Mouse (Mus musculus): ENCODE results near the gene Skiv2l.

Gene Skiv2l

DNA sequence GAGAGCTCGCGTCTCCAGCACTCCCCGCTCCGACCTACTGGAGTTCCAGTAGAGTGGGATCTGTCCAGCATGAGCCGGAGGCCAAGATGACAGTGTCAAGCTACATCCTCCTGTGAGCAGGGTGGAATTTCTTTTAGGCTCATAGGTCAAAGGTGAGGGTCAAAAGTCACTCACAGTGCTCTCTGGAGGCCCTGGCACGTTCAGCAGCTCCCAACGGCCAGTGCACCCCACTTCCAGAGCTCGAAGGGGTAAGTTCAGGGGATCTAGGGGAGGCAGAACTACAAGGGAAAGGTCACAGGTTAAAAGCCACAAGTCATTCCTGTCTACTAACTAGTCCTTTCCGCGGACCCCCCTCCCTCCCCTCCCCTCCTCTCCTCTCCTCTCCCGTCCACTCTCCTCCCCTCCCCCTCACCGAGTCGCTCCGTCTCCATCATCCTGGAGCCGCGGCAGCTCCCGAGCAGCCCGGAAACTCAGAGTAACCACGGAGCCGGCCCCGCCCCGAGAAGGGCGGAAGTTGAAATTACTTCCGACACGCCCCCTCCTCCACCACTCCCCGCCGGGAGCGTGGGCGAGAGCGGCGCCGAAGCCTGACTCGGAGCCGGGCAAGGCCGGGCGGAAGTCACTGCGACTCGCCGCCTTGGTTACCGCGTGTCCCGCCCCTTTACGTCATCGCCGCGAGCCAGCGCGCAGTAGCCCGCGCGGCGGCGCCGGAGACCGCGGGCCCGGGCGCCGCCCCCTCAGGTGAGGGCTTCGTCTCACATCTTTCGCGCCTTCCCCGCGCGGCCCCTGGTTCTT, at the start of gene Skiv2l, which contains the start of gene Nelfe:
Gene Skiv2l (minus strand): TSS at position 489 of the 795 bp plus-strand sequence.
Gene Nelfe (plus strand): TSS at position 670 of the 795 bp plus-strand sequence.
- peak; percentile 87 for DNase-seq (ENCODE audit: low spot score)

- no peak for DNase-seq (ENCODE audit: low spot score)
These were observed 49.3 kb upstream of the Skiv2l start for GRCm38 (mm10) chr17:34899053-34899889.

GRCm38 (mm10) chr17:34898706-34899052, 48.7 kb upstream of the Skiv2l start:
- no peak for DNase-seq (ENCODE audit: low spot score)

- DNase-seq (ENCODE audit: low spot score) = peak; percentile 39
These were observed 48.2 kb upstream of the Skiv2l start, which contains the start of the genes C2 and Ehmt2 for GRCm38 (mm10) chr17:34898160-34898586. Gene C2 (minus strand): TSS chr17:34898265. Gene Ehmt2 (plus strand): TSS chr17:34898469.

- DNase-seq (ENCODE audit: low spot score) = peak; percentile 43
These were observed 47.6 kb upstream of the Skiv2l start for GRCm38 (mm10) chr17:34897373-34898159.

DNA sequence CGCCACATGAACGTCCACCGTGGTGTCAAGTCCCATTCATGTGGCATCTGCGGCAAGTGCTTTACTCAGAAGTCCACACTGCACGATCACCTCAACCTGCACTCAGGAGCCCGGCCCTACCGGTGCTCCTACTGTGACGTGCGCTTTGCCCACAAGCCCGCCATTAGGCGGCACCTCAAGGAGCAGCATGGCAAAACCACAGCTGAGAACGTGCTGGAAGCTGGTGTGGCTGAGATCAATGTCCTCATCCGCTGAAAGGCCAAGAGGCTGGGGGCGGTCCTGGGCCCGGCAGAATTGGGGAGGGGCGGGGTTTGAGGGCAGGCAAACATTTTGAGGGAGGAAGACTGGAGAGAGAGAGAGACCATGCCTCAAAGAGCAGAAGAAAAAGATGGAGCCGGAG, 46.4 kb upstream of the Skiv2l start:
- no peak for DNase-seq (ENCODE audit: low spot score)

GRCm38 (mm10) chr17:34895724-34896123, 45.7 kb upstream of the Skiv2l start:
- no peak for DNase-seq (ENCODE audit: low spot score)

- no peak for DNase-seq (ENCODE audit: low spot score)
These were observed 45.0 kb upstream of the Skiv2l start for GRCm38 (mm10) chr17:34894801-34895530.

- DNase-seq (ENCODE audit: low spot score) = peak; percentile 82
These were observed 44.1 kb upstream of the Skiv2l start for GRCm38 (mm10) chr17:34894074-34894597.

GRCm38 (mm10) chr17:34893072-34893824, 43.2 kb upstream of the Skiv2l start:
- no peak for DNase-seq (ENCODE audit: low spot score)

- DNase-seq (ENCODE audit: low spot score) = no peak
These were observed 41.4 kb upstream of the Skiv2l start for GRCm38 (mm10) chr17:34891377-34891776.

- no peak for DNase-seq (ENCODE audit: low spot score)
These were observed 40.2 kb upstream of the Skiv2l start for GRCm38 (mm10) chr17:34890074-34890743.

GRCm38 (mm10) chr17:34887942-34888341, 37.9 kb upstream of the Skiv2l start:
- DNase-seq (ENCODE audit: low spot score) = no peak

DNA sequence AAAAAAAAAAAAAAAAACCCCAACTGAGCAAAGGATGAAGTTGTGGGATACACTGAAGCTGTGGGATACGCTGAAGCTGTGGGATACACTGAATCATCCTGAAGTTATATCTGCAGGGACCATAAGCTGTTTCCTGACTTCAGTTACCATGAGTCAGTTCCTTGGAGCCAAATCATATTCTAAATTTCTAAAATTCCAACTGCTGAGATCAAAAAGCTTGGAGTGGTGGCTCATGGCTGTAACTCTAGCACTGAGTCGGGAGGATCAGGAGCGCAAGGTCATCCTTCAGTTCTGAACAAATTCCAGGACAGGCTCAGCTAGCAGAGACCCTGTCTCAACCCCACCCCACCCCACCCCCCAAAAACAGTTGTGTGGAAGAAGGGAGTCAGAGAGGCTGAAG, 35.6 kb upstream of the Skiv2l start:
- DNase-seq (ENCODE audit: low spot score) = no peak

- no peak for DNase-seq (ENCODE audit: low spot score)
These were observed 34.7 kb upstream of the Skiv2l start for GRCm38 (mm10) chr17:34884704-34885103.

DNA sequence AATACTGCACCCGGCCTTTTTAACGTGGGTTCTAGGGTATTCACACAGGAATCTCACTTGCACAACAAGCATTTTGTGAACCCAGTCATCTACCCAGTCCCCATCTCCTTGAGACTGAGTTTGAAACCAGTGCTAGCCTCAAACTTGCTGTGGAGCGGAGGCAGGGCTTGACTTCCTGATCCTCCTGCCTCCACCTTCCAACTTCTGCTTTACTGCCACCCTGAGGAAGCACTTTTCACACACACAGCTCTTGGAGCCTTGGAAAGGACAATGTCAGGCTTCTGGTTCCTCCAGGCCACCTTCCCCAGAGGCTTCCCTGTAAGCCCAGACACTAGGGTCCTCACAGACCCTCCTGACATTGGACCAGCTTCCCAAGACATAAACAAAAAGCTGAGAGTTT, 33.3 kb upstream of the Skiv2l start:
- no peak for DNase-seq (ENCODE audit: low spot score)

GRCm38 (mm10) chr17:34881683-34882310, 31.8 kb upstream of the Skiv2l start, which contains the start of gene Gm20547:
Gene Gm20547 (minus strand): TSS chr17:34882042.
- DNase-seq (ENCODE audit: low spot score) = no peak

DNA sequence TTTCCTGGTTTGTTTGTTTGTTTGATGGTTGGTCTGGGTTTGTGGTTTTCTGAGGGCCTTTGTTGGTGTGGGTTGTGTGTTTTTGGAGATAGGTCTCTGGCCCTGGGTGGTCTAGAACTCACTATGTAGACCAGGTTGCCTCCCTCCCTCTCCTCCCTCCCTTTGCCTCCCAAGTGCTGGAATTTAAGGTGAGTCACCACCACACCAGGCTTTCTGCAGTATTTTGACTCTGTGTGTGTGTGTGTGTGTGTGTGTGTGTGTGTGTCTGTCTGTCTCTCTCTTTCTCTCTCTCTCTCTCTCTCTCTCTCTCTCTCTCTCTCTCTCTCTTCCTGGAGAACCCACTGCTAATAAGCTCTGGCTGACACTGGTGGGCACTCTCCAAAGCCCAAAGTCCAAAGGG, 31.2 kb upstream of the Skiv2l start:
- DNase-seq (ENCODE audit: low spot score) = no peak

DNA sequence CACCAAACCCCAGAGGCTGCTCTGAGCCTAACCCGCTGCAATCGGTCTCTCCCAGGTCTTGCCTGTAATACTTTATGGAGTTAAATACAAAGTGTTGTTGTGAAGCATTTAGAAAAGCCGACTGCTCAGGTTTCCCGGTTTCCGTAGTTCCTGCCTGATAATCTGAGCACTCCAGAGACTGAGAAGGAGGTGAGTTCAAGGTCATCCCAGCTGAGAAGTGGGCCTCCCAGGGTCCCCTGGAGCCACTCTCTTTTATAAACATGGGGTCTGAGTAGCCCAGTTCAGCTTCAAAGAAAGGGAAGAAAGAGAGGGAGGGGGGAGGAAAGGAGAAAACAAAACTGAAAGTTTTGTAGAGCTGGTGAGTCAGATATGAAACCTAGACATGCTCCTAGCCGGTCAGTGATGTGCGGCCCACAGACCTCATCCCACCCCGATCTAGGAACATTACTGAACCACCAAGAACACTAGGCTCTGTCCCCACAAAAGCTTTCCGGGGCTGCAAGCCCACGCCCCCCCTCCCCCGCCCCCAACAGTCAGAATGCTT, 29.4 kb upstream of the Skiv2l start, which contains the start of gene Zbtb12:
Gene Zbtb12 (plus strand): TSS at position 148 of the 544 bp plus-strand sequence.
- no peak for DNase-seq (ENCODE audit: low spot score)
